Mouse (Mus musculus) monocyte, adult 2 months (primary cell): Measurements from ENCODE around the gene Adgrd1.

ENCODE experiments used
- DNase-seq, 2 experiments: peaks; one replicate each; pipeline ENCODE4 v3.0.0; 2022; ENCODE audit warnings: low spot score in 2 of 2, low read depth in 1 of 2

Adgrd1 gene

DNA sequence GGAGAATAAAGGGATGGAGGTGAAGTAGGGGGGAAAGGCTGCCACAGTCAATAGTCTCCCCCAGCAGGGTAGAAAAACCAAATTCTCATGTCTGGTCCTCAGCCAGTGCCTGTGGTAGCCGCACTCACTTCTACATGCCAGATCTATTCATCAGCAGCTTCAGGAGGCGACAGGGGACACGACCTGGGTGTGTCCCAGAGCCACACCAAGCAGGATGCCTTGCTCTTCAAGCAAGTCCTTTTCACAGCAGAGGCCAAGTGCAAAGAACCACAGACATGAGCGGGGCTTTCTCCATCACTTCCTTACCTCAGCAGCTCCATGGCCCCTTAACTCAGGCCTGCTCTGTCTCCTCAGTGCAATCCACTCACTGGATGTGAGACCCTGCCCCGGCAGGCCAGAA, 147.8 kb downstream of the Adgrd1 start:
- DNase-seq = no peak

DNA sequence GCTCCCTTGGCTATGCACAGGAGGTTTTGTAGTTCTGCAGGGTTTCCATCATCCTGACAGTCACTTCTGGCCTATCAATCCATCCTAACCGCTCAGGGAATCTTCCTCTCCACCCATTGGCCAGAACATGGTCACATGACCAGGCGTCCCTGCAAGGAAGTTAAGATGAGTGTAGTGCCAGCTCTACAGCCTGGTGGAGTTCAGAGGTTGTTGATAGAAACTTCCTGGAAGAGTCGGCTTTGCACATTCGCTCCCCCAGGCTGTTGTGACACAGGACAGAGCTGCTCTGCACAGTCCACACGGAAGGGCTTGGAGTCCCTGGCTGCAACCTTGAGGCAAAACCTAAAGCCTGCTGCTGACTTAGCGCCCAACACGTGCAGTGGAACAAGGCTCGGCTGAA, 152.5 kb downstream of the Adgrd1 start:
- DNase-seq = no peak
